Mouse (Mus musculus): Measurements from ENCODE around the gene Nim1k.

The Nim1k gene

DNA sequence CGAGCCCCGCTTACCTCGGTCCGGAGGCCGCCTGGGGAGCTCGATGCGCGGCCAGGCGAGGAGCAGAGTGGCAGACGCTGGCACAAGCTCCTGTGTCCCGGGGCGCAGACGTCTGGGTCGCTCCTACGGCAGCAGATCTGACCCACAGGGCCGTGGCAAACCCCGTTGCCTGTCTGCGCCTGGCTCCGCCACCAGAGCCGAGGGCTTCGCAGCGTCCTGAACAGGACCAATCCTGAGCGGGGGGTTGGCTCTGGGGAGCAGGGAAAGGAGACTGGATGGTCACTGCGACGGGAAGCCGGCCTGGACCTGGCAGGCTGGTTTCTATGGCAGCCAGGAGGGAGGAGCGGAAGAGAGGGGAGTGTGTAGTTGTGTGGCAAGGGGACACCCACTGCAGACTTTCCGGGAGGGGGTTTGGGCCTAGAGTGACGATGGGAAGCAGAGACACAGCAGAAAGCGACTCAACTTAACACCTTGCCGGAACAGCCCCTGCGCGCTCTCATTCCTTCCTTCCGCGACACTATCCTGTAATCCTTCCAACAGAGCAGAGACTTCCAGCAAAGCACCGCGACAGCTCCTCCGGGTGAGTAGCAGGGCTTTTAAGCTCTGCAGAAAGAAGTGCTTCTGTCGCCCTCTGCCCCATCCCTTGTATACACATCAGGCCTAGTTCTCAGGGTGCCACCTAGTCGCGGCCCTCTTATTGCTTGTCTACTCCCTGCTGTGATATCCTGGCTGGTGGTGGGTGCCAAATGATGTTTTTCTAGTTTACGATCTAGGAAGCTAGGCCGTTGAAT is at the start of gene Nim1k:
Gene Nim1k (minus strand): TSS at position 202 of the 791 bp plus-strand sequence.
- peak; percentile 80 for DNase-seq (ENCODE audit: low spot score)

DNA sequence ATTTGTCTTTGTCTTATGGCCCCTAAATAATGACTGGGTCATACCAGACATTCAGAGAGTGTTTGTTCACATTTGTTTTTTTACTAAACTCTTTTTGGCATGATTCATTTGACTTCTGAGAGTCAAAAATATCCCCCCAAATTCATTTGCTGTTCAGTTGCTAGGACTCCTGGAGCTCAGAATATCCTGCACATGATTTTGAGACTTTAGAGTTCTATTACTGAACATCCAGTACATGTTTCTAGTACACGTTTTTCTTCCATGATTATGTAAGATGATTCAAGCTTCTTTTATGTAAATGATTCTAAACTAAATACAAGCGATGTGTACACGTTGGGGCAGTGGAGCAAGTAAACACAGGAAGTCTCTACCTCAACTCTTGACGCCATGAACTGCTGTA is 42.0 kb upstream of the Nim1k start:
- DNase-seq (ENCODE audit: low spot score) = no peak

DNA sequence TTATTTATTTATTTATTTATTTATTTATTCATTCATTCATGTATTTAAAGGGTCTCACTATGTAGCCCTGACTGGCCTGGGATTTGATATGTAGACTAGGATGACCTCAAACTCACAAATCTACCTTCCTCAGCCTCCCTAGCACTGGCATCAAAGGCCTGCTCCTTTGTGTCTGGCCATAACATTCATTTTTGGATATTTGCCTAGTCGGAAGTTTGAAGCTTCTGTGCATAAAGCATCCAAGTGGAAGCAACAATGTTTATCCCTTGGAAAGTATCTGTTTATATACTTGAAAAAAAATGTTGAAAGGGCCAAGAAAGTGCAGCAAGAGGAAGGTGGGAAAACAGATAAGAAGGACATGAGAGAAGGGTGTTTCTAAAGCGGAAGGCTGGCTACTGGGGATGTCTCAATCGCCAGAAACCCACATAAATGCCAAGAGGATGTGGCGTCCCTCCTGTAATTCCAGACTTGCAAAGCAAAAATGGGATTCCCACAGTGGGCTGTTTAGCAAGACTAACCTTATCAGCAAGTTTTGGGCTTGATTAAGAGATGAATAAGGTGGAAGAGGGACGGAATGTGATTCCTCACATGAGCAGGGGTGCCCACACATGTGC is 37.2 kb upstream of the Nim1k start:
- no peak for DNase-seq (ENCODE audit: low spot score)

DNA sequence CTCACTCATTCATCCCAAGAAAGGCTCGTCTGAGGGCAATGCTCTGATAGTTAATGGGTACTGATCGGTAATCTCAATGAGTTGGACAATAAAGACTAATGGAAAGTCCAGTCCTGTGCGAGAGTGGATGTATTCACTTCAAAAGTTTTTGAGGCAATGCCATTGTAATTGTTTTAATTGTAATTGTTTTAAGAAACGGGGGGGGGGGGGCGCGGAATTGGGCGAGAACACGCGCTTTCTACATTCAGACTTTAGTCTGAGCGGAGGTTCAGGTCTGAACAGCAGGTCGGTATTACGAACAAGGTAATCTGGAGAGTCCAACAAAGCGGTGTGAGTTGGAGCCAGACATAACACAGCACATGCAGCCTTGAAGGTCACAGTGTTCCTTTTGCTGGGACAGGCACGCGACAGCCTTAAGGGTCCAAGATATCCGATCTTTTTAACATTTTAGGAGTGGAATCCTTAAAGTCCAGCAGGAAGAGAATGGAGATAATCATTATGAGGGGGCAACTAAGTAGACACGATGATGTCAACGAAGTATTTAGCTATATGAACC is 36.0 kb upstream of the Nim1k start:
- no peak for DNase-seq (ENCODE audit: low spot score)

DNA sequence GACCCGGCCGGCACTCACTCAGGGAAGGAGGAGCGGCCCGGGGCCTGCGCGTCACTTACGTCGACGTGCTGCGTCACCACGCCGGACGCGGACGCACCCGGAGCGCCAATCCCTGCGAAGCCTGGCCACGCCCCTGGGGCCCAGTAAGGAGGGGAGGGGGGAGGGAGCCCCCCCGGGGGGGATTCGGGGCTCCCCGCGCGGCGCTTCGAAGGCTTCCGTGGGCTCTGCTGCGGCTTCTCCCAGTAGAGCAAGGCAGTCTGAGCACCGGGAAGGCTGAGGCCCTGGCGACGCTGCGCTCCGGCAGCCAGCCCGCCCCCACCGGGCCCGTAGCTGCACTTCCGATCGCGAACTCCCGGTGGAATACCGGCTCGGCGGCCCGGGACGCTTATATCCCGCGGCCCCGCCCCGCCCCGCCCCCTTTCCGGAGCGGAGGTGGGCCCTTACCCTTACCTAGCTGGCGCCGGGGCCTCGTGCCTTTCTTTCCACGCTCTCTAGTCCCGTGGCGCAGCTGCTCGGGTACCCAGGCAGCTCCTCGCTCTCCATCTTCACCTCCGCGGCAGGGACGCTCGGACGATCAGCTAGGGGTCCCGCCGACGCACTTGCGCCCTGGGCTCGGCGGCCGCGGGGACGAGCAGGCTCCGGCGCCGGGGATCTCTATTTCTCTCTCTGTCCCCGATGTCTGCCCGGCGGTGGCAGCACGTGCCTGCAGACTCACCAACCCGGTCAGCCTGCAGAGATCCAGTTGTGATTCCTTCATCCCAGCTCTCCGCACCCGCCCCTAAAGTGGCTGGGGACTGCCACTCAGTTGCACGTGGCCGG is 35.3 kb upstream of the Nim1k start, which contains the start of gene Zfp131:
Gene Zfp131 (minus strand): TSS at position 129 of the 819 bp plus-strand sequence.
- peak; percentile 94 for DNase-seq (ENCODE audit: low spot score)

DNA sequence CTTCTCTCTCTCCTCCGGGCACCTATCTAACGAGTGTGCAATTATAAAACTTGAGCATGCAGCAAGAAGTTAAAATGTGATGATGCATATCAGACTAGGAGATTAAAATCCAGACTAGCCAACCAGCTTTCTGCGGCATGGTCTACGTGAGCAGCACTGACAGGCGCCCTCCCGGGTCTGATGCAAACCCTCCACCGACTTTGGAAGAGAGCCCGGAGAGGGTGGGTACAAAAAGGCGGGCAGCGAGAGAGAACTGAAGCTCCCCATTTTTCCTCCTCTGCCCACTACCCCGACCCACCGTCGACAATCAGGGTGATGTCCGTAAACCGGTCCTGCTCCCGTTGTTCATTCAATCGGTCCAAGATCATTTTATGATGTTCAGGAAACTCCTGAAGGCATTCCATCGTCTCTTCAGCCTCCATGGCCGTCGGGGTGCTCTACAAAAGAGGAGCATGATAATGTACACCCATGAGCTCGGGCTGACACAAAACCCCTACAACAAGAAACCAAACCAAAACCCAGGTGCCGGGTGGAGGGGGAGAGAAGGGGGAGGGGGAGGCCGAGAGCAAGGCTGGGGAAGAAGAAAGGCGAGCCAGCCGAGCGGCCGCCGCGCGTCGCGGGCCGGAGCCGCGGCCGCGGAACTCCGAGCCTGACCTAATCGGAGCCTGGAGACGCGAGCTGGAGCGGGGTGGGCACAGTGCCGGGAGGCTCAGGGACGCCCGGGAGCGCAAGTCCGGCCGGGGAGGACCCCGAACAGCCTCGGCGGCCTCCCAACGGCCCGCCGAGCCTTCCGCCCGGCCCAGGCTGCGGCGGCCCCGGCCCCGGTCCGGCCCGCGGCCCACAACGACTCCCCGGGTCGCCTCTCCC is 34.4 kb upstream of the Nim1k start:
- DNase-seq (ENCODE audit: low spot score) = peak; percentile 66

DNA sequence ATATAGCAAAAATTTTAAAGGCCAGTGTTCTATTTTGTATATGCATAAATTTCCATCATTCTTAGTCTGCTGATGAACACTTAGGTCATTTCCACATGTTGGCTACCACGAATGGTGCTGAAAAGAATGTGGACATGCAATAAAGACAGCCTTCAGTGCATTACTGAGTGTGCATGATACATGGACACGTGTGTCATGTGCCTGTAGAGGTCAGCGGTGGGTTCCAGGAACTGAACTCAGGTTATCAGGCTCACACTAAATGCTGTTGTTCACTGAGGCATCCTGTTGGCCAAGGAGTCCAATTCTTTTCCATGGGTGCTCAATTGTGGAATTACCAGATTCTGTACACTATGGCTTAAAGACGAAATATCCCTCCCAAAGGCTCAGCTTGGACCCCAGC is 27.9 kb upstream of the Nim1k start:
- DNase-seq (ENCODE audit: low spot score) = no peak

DNA sequence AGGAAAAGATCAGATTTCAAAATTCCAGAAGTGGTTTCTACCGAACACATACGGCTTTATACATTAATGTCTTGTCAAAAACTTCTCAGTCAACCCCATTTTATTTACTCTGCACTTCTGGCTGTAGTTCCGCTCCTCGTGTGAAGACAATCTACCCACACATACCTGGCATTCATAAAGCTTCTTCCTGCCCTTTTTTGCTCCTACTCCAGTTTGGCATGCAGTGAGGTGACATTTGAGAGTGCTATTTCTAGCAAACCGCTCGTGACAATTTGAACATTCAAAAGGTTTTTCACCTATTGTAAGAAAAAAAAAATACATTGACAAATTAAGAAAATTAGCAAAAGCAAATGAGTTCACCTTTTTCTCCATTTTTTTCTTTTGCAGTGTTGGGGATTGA is 12.9 kb upstream of the Nim1k start:
- no peak for DNase-seq (ENCODE audit: low spot score)

DNA sequence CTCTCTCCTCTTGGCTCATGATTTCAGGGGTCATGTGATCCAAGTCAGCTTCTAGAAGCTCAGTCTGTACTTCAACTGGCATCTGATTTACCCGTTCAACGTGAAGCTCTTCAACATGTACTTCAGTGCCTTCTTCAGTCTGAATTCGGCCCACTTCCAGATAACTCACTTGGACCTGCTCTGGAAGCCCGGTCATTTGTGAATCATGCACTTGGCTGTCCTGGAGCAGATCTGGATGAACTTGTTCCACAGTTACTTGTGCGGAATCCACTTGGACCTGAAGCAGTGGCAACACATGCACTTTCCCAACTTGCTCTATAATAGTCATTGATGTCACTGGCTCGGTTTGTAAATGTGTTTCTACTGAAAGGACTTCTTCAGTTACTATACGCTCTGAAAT is 10.8 kb upstream of the Nim1k start:
- no peak for DNase-seq (ENCODE audit: low spot score)

DNA sequence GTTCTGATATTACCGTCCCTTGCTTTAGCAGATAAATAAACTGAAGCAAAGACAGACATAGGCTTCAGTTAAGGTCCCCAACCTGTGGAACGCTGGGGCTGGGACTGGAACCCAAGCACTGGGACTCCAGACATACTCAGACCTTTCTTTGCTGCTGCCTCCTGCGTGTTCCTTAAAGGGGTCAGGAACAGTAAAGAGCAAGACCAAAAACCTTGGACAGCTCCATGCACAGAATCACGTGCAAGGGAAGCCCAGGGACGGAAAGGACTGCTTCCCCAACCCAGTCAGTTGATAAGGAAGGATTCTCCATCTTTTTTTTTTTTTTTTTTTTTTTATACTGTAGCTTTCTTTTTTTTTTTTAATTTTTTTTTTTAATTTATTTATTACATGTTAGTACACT is 1.1 kb upstream of the Nim1k start:
- no peak for DNase-seq (ENCODE audit: low spot score)

DNA sequence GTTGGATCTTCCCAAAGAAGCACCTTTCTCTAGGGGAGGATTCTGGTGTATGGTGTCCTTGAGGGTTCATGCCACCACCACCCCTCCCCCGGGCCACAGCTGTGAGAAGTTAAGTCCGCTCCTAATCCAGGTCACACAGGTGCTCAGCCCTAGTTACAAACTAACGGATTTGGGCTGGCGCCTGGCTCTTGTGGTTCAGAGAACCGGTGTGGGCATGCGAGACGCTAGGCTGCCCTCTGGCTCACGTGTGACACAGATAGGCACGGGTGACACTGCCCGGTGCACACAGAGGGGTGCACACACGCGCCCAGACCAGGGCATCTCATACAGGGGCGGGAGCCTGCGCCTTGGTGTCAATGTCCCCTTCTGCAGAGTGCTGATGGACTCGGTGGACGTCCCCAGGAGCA is 538 bp downstream of the Nim1k start:
- peak; percentile 37 for DNase-seq (ENCODE audit: low spot score)

DNA sequence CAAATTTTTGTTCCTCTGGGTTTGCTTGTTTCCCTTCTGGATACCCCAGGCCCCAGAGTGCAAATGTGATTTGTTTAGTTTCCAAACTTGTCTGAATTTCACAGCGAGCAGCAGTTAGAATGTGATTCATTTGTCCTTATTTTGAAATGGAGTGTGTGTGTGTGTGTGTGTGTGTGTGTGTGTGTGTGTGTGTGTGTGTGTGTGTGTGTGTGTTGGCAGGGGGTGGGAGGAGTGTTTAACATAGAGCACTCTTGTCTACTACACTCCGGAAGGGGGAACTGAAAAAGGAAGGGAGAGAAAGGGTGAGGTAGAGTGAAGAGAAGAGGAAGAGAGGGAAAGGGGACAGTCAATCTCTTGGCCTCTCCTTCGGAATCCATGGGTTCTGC is 1.1 kb downstream of the Nim1k start:
- DNase-seq (ENCODE audit: low spot score) = no peak

DNA sequence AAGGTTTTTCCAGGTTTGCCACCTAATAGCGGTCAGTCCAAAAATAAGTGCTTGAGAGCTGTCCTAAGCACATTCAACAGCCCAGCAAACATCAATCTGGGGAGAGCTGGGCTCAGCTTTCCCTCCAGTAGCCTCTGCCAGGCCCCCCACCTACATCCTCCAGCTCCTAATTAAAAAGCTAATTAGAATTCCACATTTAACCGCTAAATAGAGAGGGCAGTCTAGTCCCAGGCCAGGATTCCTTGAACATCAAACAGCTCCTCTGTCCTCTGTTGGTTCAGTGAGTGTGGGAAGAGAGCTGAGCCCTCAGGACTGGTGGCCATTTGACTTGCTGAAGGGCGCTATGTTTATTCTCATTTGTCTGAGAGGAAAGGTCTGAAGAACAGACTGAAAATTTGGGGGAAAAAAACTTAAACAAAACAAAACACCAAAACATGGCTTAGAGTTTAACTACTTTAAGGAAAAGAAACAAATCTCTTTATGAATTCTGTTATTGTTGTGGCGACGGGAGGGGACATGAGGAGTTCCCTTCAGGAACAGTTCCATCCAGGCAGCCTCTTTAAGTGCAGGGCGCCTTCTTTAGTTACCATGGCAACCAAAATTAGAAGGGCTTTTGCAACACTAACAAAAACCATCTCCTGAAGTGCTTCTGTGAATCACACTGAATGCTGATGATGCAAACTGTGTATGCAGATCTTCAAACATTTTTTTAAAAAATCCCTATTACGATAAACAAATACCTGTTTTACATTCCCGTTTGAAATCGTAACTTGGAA is 1.6 kb downstream of the Nim1k start:
- peak; percentile 29 for DNase-seq (ENCODE audit: low spot score)

DNA sequence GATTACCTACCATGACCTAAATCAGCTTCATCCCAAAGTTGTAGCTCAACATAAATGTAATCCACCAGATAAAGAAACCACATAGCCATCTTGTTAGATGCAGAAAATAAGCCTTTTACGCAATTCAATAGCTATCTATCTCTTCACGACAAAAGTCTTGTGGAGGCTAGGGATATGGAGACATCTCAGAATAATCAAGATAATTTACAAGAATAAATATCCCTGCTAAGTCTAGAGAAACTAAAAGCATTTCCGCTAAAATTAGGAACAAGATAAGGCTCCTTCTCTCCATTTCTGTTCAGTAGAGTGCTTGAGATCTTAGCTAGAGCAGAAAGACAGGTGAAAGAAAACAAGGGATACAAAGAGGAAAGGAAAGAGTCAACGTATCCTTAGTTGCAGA is 8.8 kb downstream of the Nim1k start:
- DNase-seq (ENCODE audit: low spot score) = no peak

DNA sequence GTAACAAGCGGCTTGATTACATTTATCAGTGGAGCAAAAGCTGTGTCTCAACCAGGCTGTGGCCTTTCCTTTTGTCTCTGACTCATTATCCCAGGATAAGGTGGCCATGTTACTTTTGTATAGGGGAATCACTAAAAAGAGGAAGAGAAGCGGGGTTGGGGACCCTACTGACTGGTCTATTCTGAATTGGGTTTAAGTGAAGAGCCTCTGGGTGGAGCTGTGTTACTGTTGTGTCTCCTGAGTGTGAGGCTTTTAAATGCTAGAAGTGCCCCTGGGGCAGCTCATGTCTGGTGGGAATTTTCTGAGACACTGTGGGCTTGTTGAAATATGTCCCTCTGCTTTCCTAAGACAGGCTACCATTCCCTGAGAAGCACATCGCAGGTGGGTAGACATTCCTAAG is 12.2 kb downstream of the Nim1k start:
- DNase-seq (ENCODE audit: low spot score) = no peak

DNA sequence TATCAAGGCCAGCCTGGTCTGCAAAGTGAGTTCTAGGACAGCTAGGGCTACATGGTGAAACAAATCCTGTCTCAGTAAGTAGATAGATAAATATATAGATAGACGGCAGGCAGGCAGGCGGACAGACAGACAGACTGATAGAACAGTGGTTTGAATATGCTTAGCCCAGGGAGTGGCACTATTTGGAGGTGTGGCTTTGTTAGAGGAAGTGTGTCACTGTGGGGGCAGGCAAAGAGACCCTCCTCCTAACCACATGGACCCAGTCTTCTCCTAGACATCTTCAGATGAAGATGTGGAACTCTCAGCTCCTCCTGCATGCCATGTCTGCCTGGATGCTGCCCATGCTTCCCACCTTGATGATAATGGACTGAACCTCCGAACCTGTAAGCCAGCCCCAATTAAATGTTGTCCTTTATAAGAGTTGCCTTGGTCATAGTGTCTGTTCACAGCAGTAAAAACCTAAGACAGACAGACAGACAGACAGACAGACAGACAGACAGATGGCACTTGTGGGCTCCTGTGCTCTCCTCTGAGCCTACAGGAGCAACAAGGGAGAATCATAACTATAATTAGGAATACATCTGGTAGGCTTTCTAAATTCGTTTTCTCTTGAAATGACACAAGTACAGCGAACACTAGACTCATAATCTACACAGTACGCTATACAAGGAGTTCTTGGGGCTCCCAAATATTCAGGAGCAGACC is 12.8 kb downstream of the Nim1k start:
- peak; percentile 19 for DNase-seq (ENCODE audit: low spot score)

DNA sequence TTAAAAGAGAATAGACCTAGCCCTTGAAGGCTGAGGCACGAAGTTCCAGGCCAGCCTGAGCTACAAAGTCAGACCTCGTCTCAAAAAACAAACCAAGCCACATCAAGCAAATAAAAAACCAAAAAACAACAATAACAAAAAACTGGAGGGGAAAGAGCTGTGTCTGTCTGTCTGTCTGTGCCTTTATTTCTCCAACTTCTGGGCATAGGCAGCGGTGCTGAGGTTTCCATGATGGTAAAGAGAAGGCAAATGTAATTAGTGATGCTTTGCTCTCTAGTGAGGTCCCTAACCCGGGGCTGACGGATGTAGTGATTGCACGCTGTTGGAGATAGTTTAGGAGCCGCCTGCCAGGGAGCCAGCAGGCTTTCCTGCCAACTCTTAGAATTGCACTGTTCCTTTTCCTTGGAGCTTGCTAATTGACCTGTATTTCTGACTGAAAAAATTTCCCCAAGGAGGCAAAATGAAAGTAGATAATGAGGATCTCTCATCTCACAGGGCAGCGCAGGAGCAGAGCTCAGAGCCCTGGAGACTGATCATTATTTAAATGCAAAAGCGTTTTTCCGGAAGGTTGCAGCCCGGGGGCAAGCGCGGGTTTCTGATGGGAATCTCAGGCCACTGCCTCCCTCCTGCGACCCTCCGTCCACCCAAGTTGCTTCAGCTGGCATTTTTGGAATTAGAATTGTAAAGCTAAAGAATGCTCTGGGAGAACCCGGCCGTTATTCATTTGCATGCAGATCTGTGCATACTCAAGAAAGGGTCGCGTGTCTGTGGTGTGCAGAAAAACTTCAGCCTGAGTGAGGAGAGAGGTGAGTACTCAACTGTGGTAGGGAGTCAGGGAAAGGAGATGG is 14.1 kb downstream of the Nim1k start:
- no peak for DNase-seq (ENCODE audit: low spot score)

DNA sequence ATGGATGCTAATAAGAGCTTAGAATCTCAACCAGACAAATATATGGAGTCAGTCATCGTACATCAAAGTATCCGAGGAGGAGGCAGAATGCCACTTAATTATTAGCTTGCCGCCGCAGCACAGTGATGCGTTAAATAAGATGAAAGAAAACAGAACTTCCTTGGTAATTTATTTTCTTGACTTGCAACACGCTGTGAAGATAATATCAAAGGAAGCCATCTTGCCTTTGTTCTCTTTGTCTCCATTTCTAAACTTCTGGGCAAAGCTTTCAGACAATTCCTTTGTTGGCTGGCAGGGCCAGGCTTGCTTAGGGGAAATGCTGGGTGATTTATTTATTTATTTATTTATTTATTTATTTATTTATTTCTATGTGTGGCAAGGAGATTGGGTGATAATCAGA is 24.2 kb downstream of the Nim1k start:
- no peak for DNase-seq (ENCODE audit: low spot score)

DNA sequence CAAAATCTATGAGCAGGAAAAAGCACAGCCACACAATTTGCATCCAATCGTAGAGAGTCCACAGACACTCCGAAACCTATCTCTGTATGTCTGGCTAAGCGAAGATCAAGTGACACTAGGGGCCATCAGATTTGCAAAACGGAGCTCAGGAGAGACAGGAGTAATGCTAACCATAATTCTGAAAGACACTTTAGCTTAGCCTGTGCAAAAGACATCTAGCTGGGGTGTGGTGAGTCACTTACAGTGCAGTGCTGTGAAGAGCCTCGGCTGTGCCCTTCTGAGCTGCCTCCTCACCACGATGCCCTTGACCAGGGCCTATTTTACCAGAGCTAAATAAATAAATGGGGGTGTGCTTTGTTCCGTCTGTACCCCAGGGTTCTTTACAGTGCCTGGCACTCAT is 26.3 kb downstream of the Nim1k start:
- DNase-seq (ENCODE audit: low spot score) = no peak

All from layer of hippocampus, adult 11-12 months (tissue).